Mouse (Mus musculus): Measurements from ENCODE around the gene Mettl21c. TPM values are rescaled to one million over a fixed set of nuclear protein-coding genes. Genes with fewer than 3 reads are reported as not detected.

The Mettl21c gene
- polyA plus RNA-seq, 1 experiment from 2014 or later: 0.05 TPM

GRCm38 (mm10) chr1:44022656-44023055, 2.8 kb upstream of the Mettl21c start:
- no peaks in the 10 kb centered on the region for H3K9me3 ChIP-seq
- H3K9ac ChIP-seq: no peak overlapping the region
- no peak overlapping the region for H3K4me2 ChIP-seq
- H3K4me3 ChIP-seq: no peak overlapping the region
- no peak for ATAC-seq (ENCODE audit: extremely low read depth, insufficient number of reproducible peaks, low FRiP score, low TSS enrichment)
- no peaks in the 10 kb centered on the region for H3K27me3 ChIP-seq (replicated peaks)
- H3K27ac ChIP-seq (replicated peaks): no peak overlapping the region
- no peaks in the 10 kb centered on the region for H3K36me3 ChIP-seq
- peaks cover 6% of the 10 kb centered on the region; the same call in 1 of the 2 replicates for H3K4me1 ChIP-seq
- WGBS: 78% methylated on average over 1 of the region's 1 CpGs

GRCm38 (mm10) chr1:44015556-44015955, 4.3 kb downstream of the Mettl21c start:
- Histone ChIP-seq H3K9me3 (no peaks in the 10 kb centered on the region), H3K9ac (no peak overlapping the region), H3K4me3 (no peak overlapping the region), H3K4me2 (no peak overlapping the region), H3K27ac (replicated peaks) (no peak overlapping the region), H3K27me3 (replicated peaks) (no peaks in the 10 kb centered on the region), H3K36me3 (no peaks in the 10 kb centered on the region), H3K4me1 (peaks cover 6% of the 10 kb centered on the region; the same call in 1 of the 2 replicates)
- WGBS: 82% methylated on average over 2 of the region's 2 CpGs
- ATAC-seq (ENCODE audit: extremely low read depth, insufficient number of reproducible peaks, low FRiP score, low TSS enrichment): no peak

- H3K4me1 ChIP-seq: no peaks in the 10 kb centered on the region
- no peaks in the 10 kb centered on the region for H3K27me3 ChIP-seq (replicated peaks)
- H3K9ac ChIP-seq: no peak overlapping the region
- no peak overlapping the region for H3K4me3 ChIP-seq
- H3K36me3 ChIP-seq: peaks cover 73% of the 10 kb centered on the region
- no peak for ATAC-seq (ENCODE audit: extremely low read depth, insufficient number of reproducible peaks, low FRiP score, low TSS enrichment)
- H3K9me3 ChIP-seq: no peaks in the 10 kb centered on the region
- WGBS: 96% methylated on average over 2 of the region's 2 CpGs
- no peak overlapping the region for H3K27ac ChIP-seq (replicated peaks)
- no peak overlapping the region for H3K4me2 ChIP-seq
Observed at GRCm38 (mm10) chr1:44004513-44004912, 15.3 kb downstream of the Mettl21c start.

- Histone ChIP-seq H3K4me3 (no peak overlapping the region), H3K36me3 (peaks cover 80% of the 10 kb centered on the region), H3K9ac (no peak overlapping the region), H3K9me3 (peaks cover 4% of the 10 kb centered on the region; the same call in 1 of the 2 replicates), H3K27me3 (replicated peaks) (no peaks in the 10 kb centered on the region), H3K4me1 (no peaks in the 10 kb centered on the region), H3K27ac (replicated peaks) (no peak overlapping the region), H3K4me2 (no peak overlapping the region)
- ATAC-seq (ENCODE audit: extremely low read depth, insufficient number of reproducible peaks, low FRiP score, low TSS enrichment): no peak
- 95% methylated on average over 4 of the region's 4 CpGs for WGBS
Observed at GRCm38 (mm10) chr1:43996914-43997589, 22.8 kb downstream of the Mettl21c start.

- Histone ChIP-seq H3K27me3 (replicated peaks) (no peaks in the 10 kb centered on the region), H3K36me3 (peaks cover 81% of the 10 kb centered on the region), H3K9me3 (no peaks in the 10 kb centered on the region), H3K4me3 (no peak overlapping the region), H3K27ac (replicated peaks) (no peak overlapping the region), H3K4me1 (no peaks in the 10 kb centered on the region), H3K4me2 (no peak overlapping the region), H3K9ac (no peak overlapping the region)
- no peak for ATAC-seq (ENCODE audit: extremely low read depth, insufficient number of reproducible peaks, low FRiP score, low TSS enrichment)
- 69% methylated on average over 3 of the region's 3 CpGs for WGBS
Observed at GRCm38 (mm10) chr1:43971089-43971488, 48.7 kb downstream of the Mettl21c start.

- Histone ChIP-seq H3K9ac (no peak overlapping the region), H3K9me3 (no peaks in the 10 kb centered on the region), H3K4me2 (no peak overlapping the region), H3K27ac (replicated peaks) (no peak overlapping the region), H3K4me1 (no peaks in the 10 kb centered on the region), H3K4me3 (no peak overlapping the region), H3K36me3 (peaks cover 77% of the 10 kb centered on the region), H3K27me3 (replicated peaks) (no peaks in the 10 kb centered on the region)
- 79% methylated on average over 3 of the region's 3 CpGs for whole genome bisulfite sequencing
- no peak for ATAC-seq (ENCODE audit: extremely low read depth, insufficient number of reproducible peaks, low FRiP score, low TSS enrichment)
Observed at GRCm38 (mm10) chr1:43969361-43969760, 50.5 kb downstream of the Mettl21c start.

- no peaks in the 10 kb centered on the region for H3K9me3 ChIP-seq
- 80% methylated on average over 4 of the region's 4 CpGs for WGBS
- H3K36me3 ChIP-seq: peaks cover 71% of the 10 kb centered on the region
- no peaks in the 10 kb centered on the region for H3K27me3 ChIP-seq (replicated peaks)
- no peak overlapping the region for H3K9ac ChIP-seq
- no peak overlapping the region for H3K4me2 ChIP-seq
- H3K4me3 ChIP-seq: no peak overlapping the region
- H3K4me1 ChIP-seq: no peaks in the 10 kb centered on the region
- H3K27ac ChIP-seq (replicated peaks): no peak overlapping the region
- ATAC-seq (ENCODE audit: extremely low read depth, insufficient number of reproducible peaks, low FRiP score, low TSS enrichment): no peak
Observed at GRCm38 (mm10) chr1:43966756-43967155, 53.1 kb downstream of the Mettl21c start.

- no peak for ATAC-seq (ENCODE audit: extremely low read depth, insufficient number of reproducible peaks, low FRiP score, low TSS enrichment)
- Histone ChIP-seq H3K27ac (replicated peaks) (no peak overlapping the region), H3K9me3 (no peaks in the 10 kb centered on the region), H3K4me2 (no peak overlapping the region), H3K9ac (no peak overlapping the region), H3K27me3 (replicated peaks) (no peaks in the 10 kb centered on the region), H3K4me3 (no peak overlapping the region), H3K36me3 (peaks cover 69% of the 10 kb centered on the region), H3K4me1 (no peaks in the 10 kb centered on the region)
- 89% methylated on average over 4 of the region's 4 CpGs for WGBS
Observed at GRCm38 (mm10) chr1:43964381-43964780, 55.5 kb downstream of the Mettl21c start.

Other genes starting within 250 kb of the Mettl21c start
- 13.6 and 15.0 TPM in 2 replicates for gene Uxs1, start 192.2 kb downstream of the Mettl21c start, polyA plus RNA-seq (2015; fragmentation: Nextera tagmentation; extraction: Ambion mirVana)
- 45.8 and 47.5 TPM in 2 replicates for gene Tpp2, start 86.4 kb downstream of the Mettl21c start, polyA plus RNA-seq (2015; fragmentation: Nextera tagmentation; extraction: Ambion mirVana)
- 0.06 TPM in 1 of 2 replicates, not detected in the other for gene Gm8251, start 41.9 kb upstream of the Mettl21c start, polyA plus RNA-seq (2015; fragmentation: Nextera tagmentation; extraction: Ambion mirVana)
- gene Tex30, start 82.4 kb upstream of the Mettl21c start, polyA plus RNA-seq (2015; fragmentation: Nextera tagmentation; extraction: Ambion mirVana): 69.3 and 71.2 TPM in 2 replicates
- 38.1 and 45.5 TPM in 2 replicates for gene Kdelc1, start 98.8 kb upstream of the Mettl21c start, polyA plus RNA-seq (2015; fragmentation: Nextera tagmentation; extraction: Ambion mirVana)
- 12.4 and 12.6 TPM in 2 replicates for gene Bivm, start 98.9 kb upstream of the Mettl21c start, polyA plus RNA-seq (2015; fragmentation: Nextera tagmentation; extraction: Ambion mirVana)
- gene Ercc5, start 127.7 kb upstream of the Mettl21c start, polyA plus RNA-seq (2015; fragmentation: Nextera tagmentation; extraction: Ambion mirVana): 10.2 and 11.8 TPM in 2 replicates
- 0.06 TPM in 1 of 2 replicates, not detected in the other for gene Mettl21e, start 198.9 kb upstream of the Mettl21c start, polyA plus RNA-seq (2015; fragmentation: Nextera tagmentation; extraction: Ambion mirVana)